Mouse (Mus musculus) forebrain, embryonic 15.5 days (tissue): ENCODE data around the gene Fam83f. TPM values are rescaled to one million over a fixed set of nuclear protein-coding genes. Genes with fewer than 3 reads are reported as not detected.

Experiments
- ATAC-seq: fragments of 200-750 bp; cut with Nextera tagmentation; replicated peaks from 2 replicates; pipeline ENCODE4 v1.8.0; 2017; ENCODE audit warnings: mild to moderate bottlenecking, moderate TSS enrichment, moderate library complexity
- H3K27ac ChIP-seq: fragments of 300-500 bp; sonication (generic); replicated peaks from 2 replicates; pipeline ENCODE4 v1.5.1; 2015; ENCODE audit warnings: mild to moderate bottlenecking, inconsistent platforms
- H3K27me3 ChIP-seq: fragments of 300-500 bp; sonication (generic); 2 replicates; pipeline ENCODE4 v1.6.1; 2015; ENCODE audit warnings: inconsistent platforms
- H3K36me3 ChIP-seq: fragments of 300-500 bp; sonication (generic); 2 replicates; pipeline ENCODE4 v1.6.1; 2015; ENCODE audit warnings: mild to moderate bottlenecking, inconsistent platforms
- H3K4me1 ChIP-seq: fragments of 300-500 bp; sonication (generic); 2 replicates; pipeline ENCODE4 v1.6.1; 2015; ENCODE audit warnings: inconsistent platforms
- H3K4me2 ChIP-seq: fragments of 300-500 bp; sonication (generic); replicated peaks from 2 replicates; pipeline ENCODE4 v1.6.1; 2015; ENCODE audit warnings: mild to moderate bottlenecking, inconsistent platforms
- H3K4me3 ChIP-seq: fragments of 300-500 bp; sonication (generic); 2 replicates; pipeline ENCODE4 v1.5.1; 2015; ENCODE audit warnings: mild to moderate bottlenecking, inconsistent platforms
- H3K9ac ChIP-seq: fragments of 300-500 bp; sonication (generic); replicated peaks from 2 replicates; pipeline ENCODE4 v1.6.1; 2015; ENCODE audit warnings: mild to moderate bottlenecking, inconsistent platforms
- H3K9me3 ChIP-seq: fragments of 300-500 bp; sonication (generic); 2 replicates; pipeline ENCODE4 v1.6.1; 2016; ENCODE audit warnings: inconsistent platforms
- WGBS: fragments of 180-500 bp; shearing (Covaris S2); methylation state at CpG from one replicate; pipeline ENCODE4 v1.1.7; 2015; ENCODE audit warnings: mixed read lengths; 5-methylcytosine and 5-hydroxymethylcytosine counted together
- polyA plus RNA-seq: library from polyadenylated mRNA; unstranded; fragments of >200 nt; fragmentation: Nextera tagmentation; extraction: Ambion mirVana; gene quantifications from 2 replicates; pipeline ENCODE4 v1.2.1, GENCODE M21; 2015

Fam83f gene
- polyA plus RNA-seq, 1 experiment from 2014 or later, result 0.05 TPM

DNA sequence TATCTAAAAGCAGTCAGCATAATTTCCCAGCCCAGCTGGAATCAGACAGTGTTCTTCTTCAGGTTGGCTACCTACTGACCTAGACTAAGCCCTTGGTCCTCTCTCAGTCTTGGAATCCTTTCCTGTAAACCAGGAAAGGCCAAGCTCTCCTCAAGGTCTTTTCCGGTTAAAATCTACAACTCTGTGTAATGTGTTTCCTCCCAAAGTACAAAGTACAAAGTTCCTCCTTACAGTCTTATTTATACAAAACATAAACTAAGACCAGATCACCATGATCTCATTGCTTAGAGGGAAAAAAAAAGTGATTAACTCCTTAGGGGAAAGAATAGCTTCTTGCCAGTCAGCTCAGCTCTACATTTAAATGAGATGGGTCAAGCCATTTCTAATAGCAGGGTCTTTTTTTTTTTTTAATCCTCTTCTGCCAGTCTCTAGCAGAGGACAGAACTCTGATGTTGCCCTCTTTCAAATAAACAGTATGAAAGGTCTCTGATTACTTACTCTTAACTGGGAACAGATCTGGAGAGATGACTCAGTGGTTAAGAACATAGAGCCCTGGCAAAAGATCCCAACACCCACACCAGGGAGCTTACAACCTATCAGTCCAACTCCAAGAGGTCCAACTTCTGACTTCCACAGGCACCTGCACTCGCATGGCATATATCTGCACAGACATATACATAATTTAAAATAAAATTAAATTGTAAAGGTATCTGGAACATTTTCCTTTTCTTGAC lies 29.8 kb upstream of the Fam83f start:
- H3K4me3 ChIP-seq, result no peak overlapping the region
- H3K9me3 ChIP-seq, result no peaks in the 10 kb centered on the region
- ATAC-seq, result no peak
- H3K27me3 ChIP-seq, result no peaks in the 10 kb centered on the region
- H3K4me1 ChIP-seq, result no peaks in the 10 kb centered on the region
- H3K36me3 ChIP-seq, result no peaks in the 10 kb centered on the region
- WGBS, result 88% methylated on average over 2 of the region's 2 CpGs
- no peak overlapping the region for H3K4me2 ChIP-seq
- H3K9ac ChIP-seq, result no peak overlapping the region
- no peak overlapping the region for H3K27ac ChIP-seq

DNA sequence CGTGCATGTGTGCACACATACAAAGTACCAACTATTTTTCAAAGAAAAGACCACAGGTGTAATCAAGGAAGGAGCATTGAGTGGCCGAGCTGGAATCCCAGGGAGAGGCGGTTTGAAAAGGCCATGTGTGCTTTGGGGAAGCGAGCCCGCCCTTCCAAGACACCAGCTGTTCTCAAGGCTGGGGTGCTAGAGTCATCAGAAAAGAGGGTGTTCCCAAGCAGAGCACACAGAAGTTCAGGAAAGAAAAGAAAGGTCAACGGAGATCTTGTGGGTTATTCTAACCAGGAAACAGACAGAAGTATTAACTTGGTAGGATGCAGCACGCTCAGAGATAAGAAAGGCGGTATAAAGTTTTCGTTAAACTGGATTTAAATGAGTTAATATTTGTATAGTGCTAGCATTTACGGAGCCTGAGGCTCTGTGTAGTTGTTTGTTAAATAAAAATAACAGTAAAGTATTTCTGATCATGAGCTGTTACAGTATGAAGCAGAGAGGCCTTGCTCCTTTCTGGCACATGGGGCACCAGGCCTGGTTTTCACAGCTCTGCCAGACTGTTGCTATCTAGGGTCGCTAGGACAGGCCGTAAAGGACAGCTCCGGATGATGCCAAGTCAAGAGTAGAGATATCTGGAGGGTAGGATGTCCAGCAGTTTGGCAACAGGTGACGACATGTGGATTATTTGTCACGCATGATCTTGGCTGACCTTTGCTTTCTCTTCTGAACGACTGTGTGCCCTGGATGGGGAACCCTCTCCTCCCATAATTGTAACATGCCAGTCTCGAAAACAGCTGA lies 26.4 kb upstream of the Fam83f start:
- H3K4me2 ChIP-seq, result no peak overlapping the region
- H3K9ac ChIP-seq, result no peak overlapping the region
- no peak overlapping the region for H3K4me3 ChIP-seq
- no peaks in the 10 kb centered on the region for H3K4me1 ChIP-seq
- no peaks in the 10 kb centered on the region for H3K9me3 ChIP-seq
- WGBS, result 89% methylated on average over 17 of the region's 17 CpGs
- no peak for ATAC-seq
- H3K36me3 ChIP-seq, result no peaks in the 10 kb centered on the region
- H3K27ac ChIP-seq, result no peak overlapping the region
- no peaks in the 10 kb centered on the region for H3K27me3 ChIP-seq

DNA sequence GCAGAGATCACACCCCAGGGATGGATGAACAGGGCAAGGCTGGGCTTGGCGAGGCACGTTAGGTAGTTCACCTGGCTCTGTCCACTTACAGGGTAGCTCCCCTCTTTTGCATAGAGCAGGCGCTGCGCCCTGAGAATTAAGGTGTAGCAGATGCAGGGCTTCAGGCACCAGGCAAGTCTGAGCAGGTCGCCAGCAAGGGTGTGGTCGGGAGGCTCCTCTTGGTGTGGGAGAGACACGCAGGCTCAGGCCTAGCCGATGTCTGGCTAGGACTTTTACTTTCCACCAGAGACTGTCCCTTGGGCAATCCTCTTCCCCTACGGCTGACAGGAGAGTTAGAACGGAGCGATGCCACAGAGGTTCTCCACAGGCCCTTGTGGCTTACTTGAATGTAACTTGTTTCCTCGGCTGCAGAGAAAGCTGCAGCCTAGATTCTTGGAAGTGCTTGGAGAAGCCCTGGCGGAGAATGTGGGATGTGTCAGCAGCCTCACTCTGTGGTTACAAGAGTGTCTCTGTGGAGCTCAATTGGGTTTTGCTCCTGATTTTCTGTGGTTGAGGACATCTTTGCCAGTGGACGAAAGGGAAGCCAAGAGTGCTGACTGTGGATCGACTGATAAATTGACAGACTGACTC lies 22.6 kb upstream of the Fam83f start:
- Histone ChIP-seq H3K27ac (no peak overlapping the region), H3K36me3 (no peaks in the 10 kb centered on the region), H3K9ac (no peak overlapping the region), H3K9me3 (no peaks in the 10 kb centered on the region), H3K4me1 (no peaks in the 10 kb centered on the region), H3K4me3 (no peak overlapping the region), H3K27me3 (no peaks in the 10 kb centered on the region), H3K4me2 (no peak overlapping the region)
- no peak for ATAC-seq
- 77% methylated on average over 15 of the region's 15 CpGs for WGBS

DNA sequence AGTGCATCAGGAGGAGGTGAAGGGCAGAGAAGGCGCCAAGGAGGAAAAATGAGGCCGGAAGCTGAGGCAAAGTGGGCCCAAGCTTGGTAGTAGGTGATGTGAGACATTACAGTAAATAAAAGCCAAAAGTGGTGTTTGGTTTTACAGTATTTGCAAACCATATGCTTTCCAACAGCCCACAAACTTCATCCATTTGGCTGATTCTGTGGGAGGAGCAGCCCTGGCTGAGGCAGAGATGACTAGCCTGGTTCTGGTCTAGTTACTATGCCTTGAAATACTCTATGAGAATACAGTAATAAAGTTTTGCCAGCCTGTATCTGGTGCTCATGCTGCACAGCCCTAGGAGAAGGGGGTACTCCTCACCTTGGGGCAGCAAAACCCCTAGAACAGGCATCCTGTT lies 21.2 kb upstream of the Fam83f start:
- no peaks in the 10 kb centered on the region for H3K4me1 ChIP-seq
- no peak for ATAC-seq
- H3K36me3 ChIP-seq, result no peaks in the 10 kb centered on the region
- no peak overlapping the region for H3K4me2 ChIP-seq
- no peak overlapping the region for H3K9ac ChIP-seq
- no peaks in the 10 kb centered on the region for H3K27me3 ChIP-seq
- WGBS, result 87% methylated on average over 2 of the region's 2 CpGs
- no peak overlapping the region for H3K4me3 ChIP-seq
- no peaks in the 10 kb centered on the region for H3K9me3 ChIP-seq
- H3K27ac ChIP-seq, result no peak overlapping the region

DNA sequence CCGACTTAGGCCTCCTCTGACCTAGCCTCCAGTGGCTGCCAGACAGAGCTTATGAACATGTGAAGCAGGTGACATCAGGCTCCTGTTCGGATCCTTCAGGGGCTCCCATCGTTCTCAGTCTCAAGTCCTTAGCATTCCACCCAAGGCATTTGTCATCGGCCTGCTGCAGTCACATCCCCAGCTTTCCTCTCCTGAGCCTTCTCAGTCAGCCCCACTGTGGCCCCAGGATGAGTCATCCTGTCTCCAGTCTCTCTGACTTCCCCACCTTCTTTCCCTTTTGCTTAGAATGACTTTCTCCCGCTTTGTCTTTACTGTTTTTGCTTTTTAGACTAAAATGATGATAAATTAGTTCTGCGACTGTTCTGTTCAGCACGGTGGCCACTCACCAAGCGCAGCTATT lies 17.8 kb upstream of the Fam83f start:
- no peaks in the 10 kb centered on the region for H3K27me3 ChIP-seq
- no peak for ATAC-seq
- H3K27ac ChIP-seq, result no peak overlapping the region
- no peak overlapping the region for H3K4me2 ChIP-seq
- no peaks in the 10 kb centered on the region for H3K36me3 ChIP-seq
- 79% methylated on average over 8 of the region's 8 CpGs for WGBS
- H3K4me1 ChIP-seq, result peaks cover 3% of the 10 kb centered on the region
- no peak overlapping the region for H3K4me3 ChIP-seq
- no peak overlapping the region for H3K9ac ChIP-seq
- H3K9me3 ChIP-seq, result no peaks in the 10 kb centered on the region

DNA sequence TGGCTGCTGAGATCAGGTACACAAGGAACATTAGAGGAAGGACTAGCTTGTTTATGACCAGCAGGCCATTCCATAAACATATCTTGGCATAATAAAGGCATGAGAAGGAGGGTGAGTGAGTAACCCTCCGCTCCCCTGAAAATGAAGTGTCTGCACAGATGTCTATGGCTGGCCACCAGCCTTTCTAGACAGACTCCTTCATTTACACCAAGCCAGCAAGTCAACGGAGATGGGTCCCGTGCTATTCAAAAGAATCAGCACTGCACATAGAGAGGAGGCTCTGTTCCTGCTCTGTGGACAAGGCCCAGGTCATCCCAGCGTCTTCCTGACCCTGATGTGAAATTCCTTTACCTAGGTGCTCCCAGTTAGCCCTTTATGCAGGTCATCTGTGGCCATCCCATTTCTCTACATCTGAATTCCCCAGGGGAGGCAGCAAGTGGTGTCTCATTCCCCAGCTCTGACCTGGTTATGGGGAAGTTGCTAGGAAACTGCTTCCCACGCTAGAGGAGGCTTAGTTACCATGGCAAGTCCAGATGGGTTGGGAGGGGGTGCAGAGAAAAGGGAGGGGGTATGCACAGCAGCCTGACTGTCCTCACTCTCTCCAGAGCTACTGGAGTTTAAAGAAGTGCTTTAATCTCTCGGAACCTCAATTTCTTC lies 12.7 kb upstream of the Fam83f start:
- ATAC-seq, result no peak
- H3K9ac ChIP-seq, result no peak overlapping the region
- H3K27ac ChIP-seq, result no peak overlapping the region
- no peaks in the 10 kb centered on the region for H3K9me3 ChIP-seq
- 56% methylated on average over 6 of the region's 6 CpGs for WGBS
- H3K4me1 ChIP-seq, result peaks cover 9% of the 10 kb centered on the region
- no peaks in the 10 kb centered on the region for H3K27me3 ChIP-seq
- H3K4me2 ChIP-seq, result no peak overlapping the region
- no peaks in the 10 kb centered on the region for H3K36me3 ChIP-seq
- no peak overlapping the region for H3K4me3 ChIP-seq

DNA sequence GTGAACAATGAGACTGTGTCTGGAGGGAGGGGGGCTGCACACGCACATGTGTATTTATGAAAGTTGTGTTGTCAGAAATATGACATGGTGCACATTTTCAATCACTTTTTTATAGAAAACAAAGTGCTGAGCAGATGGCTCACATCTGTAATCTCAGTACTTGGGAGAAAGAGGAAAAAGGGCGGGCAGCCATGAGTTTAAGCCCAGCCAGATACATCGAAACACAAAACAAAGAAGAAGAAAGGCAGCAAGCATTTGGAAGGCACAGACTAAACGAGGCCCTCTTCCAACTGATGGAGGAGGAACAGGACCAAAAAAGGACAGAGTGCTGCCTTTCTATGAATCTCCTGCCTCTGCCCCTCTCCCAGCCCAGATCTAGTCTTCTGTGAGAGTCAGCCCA lies 10.7 kb upstream of the Fam83f start:
- no peak overlapping the region for H3K4me3 ChIP-seq
- WGBS, result 58% methylated on average over 4 of the region's 4 CpGs
- no peak for ATAC-seq

DNA sequence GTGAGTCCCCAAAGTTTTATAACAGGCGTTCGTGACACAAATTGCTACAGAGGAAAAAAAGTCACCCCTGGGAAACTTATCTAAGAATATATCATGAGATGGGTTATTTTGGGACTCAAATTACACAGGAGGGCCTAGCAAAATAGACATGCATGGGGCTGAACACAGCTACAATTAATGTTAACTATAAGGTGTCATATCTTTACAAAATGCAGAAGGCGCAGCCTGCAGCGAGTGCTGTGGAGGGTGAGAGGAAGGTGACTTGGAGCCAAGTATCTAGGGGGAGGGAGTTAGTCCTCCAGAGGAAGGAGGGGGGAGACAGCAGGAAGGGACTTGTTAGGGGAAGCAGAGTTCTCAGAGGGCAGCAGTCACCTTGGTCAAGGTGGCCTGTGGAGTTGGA lies 7.2 kb upstream of the Fam83f start:
- 78% methylated on average over 4 of the region's 4 CpGs for WGBS
- H3K4me1 ChIP-seq, result 0 out of 2 replicates have a peak, but pooled peaks cover under 1% of the 10 kb centered on the region
- no peak for ATAC-seq

More for the DNA sequence above, 10.7 kb upstream of the Fam83f start:
- Histone ChIP-seq H3K27me3 (no peaks in the 10 kb centered on the region), H3K4me1 (peaks cover 9% of the 10 kb centered on the region), H3K9ac (no peak overlapping the region), H3K36me3 (no peaks in the 10 kb centered on the region), H3K4me2 (no peak overlapping the region), H3K9me3 (no peaks in the 10 kb centered on the region), H3K27ac (no peak overlapping the region)

DNA sequence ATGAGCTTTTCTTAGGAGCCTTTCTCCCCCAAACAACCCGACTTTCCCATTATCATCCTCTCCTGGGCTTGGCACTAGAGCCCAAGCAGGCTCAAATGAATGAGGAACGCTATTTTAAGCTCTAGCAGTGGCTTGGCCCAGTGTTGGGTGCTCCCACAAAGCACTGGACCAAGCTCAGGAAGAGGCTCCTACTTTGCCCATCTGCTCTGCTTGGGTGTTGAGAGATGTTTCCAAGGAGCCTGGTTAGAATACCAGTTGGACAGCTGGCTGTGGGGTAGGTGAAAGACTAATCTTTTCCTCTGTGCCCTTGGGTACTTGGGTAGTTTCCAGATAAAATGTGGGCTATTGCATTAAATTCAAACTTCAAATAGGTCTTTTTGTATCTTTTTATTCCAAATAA lies 1.2 kb downstream of the Fam83f start:
- ATAC-seq, result no peak
- peaks cover 19% of the 10 kb centered on the region for H3K27me3 ChIP-seq

More for the DNA sequence above, 7.2 kb upstream of the Fam83f start:
- Histone ChIP-seq H3K9ac (no peak overlapping the region), H3K27ac (no peak overlapping the region), H3K4me2 (no peak overlapping the region), H3K36me3 (no peaks in the 10 kb centered on the region), H3K9me3 (no peaks in the 10 kb centered on the region), H3K27me3 (no peaks in the 10 kb centered on the region), H3K4me3 (no peak overlapping the region)

DNA sequence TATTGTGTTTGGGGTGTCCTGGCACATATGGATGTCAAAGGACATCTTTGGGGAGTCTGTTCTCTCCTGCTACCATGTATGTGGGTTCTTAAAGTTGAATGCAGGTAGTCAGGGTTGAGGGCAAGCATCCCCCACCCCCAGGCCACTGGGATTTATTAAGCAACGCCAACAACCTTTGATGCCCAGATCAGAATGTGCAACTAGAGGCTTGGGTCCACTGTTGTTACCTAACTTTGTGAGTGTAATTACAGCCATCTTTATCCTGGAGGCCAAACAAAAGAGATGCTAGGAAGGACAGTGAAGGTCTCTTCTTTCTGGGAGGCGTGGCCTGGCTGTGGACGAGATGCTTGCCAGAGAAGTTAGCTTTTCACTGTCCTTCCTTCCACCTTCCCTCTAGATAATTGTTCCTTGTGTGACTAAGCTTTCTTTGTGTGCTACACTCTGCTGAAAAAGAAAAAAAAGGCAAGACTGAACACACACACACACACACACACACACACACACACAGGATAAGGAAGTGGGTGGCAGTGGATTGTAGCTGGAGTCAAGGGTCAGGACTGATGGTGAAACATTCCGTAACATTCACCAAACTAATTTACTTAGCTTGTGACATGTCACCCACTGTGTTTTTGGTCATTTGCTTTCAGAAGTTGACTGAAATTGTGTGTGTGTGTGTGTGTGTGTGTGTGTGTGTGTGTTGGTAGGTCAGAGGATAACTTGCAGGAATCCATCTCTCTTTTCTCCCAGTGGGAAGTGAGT lies 1.9 kb downstream of the Fam83f start:
- no peak for ATAC-seq
- peaks cover 12% of the 10 kb centered on the region for H3K4me1 ChIP-seq
- no peak overlapping the region for H3K4me3 ChIP-seq
- no peak overlapping the region for H3K4me2 ChIP-seq
- no peaks in the 10 kb centered on the region for H3K9me3 ChIP-seq
- peaks cover 19% of the 10 kb centered on the region for H3K27me3 ChIP-seq
- H3K9ac ChIP-seq, result no peak overlapping the region
- 63% methylated on average over 4 of the region's 4 CpGs for WGBS
- no peak overlapping the region for H3K27ac ChIP-seq
- no peaks in the 10 kb centered on the region for H3K36me3 ChIP-seq

More for the DNA sequence above, 1.2 kb downstream of the Fam83f start:
- WGBS, result 50% methylated on average over 2 of the region's 2 CpGs
- Histone ChIP-seq H3K4me2 (no peak overlapping the region), H3K4me1 (peaks cover 12% of the 10 kb centered on the region), H3K9me3 (no peaks in the 10 kb centered on the region), H3K9ac (no peak overlapping the region), H3K27ac (no peak overlapping the region), H3K36me3 (no peaks in the 10 kb centered on the region), H3K4me3 (no peak overlapping the region)

DNA sequence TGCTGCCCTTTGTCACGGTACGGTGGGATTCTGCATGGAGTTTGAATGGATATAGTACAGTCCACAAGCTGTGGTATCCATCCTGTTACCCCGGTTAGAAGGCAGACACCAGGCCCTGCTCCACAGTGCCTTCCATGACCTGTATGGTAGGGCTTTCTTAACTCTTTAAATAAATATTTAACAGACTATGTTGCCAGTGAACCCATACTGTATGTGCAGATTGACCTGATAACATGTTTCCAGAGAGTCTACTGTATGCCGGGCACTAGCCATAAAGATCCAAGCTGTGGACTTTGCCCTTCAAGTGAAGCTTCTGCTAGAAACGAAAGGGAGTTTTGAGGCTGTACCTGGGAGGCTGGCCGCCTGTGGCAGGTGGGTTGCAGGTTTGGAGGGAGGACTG lies 3.1 kb downstream of the Fam83f start:
- H3K9ac ChIP-seq, result no peak overlapping the region
- 89% methylated on average over 6 of the region's 6 CpGs for WGBS
- peaks cover 18% of the 10 kb centered on the region for H3K4me1 ChIP-seq
- no peaks in the 10 kb centered on the region for H3K36me3 ChIP-seq
- no peak overlapping the region for H3K4me2 ChIP-seq
- no peak overlapping the region for H3K27ac ChIP-seq
- H3K9me3 ChIP-seq, result no peaks in the 10 kb centered on the region
- H3K27me3 ChIP-seq, result peaks cover 19% of the 10 kb centered on the region
- ATAC-seq, result no peak
- no peak overlapping the region for H3K4me3 ChIP-seq
